Mouse (Mus musculus): ENCODE measurements around the gene Ppp1r3e. TPM values are rescaled to one million over a fixed set of nuclear protein-coding genes. Genes with fewer than 3 reads are reported as not detected.
A peak's percentile ranks its signal among the peaks of the same experiment; 100 is the strongest.

The Ppp1r3e gene
- total RNA-seq, 2 experiments from 2014 or later, result 14.2 to 17.2 TPM

DNA sequence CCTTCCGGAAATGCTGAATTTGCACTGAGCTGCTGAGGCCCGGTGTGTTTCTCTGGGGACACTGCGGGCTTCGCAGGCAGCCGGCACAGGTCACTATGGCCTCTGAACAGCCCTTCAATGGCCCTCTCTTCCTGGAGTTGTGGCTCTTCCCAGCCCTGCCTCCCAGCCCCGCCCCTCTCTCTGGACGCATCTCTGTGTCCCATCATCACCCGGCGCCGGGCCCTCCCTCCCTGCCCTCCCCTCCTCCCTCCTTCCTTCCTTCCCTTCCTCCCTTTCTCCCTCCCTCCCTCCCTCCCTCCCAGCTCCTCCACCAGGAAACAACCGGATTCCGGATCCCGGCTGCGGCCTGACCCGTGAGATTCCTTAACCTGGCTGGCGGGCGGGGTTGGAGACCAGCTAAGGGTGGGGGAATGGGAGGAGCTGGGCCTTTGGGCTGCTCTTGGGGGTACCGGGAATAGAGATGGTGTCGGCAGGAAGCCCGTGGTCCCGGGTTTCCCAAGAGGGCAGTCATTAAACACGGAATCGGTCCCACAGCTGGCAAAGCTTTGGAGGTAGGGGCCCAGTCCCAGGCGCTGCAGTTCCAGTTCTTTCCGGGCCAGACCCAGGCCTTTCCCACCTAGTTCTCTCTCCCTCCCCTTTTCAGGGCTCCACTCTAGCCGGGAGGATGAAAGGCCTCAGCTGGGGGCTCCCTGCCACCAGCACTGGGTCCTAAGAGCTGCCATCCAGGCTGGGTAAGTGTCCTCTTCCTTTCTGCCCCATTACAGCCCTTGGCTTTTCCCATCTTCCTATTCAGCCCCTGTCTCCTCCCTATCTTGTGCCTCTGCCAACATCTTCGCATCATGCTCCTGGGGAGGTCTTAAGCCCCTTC, 6.0 kb upstream of the Ppp1r3e start, which contains the start of the genes Bcl2l2 and Gm20521:
Gene Bcl2l2 (plus strand): TSS at position 224 of the 868 bp plus-strand sequence.
Gene Gm20521 (plus strand): TSS at position 288 of the 868 bp plus-strand sequence.
- peak; percentile 72 to 74 for DNase-seq (ENCODE audit: low spot score in 2 of 2)

GRCm38 (mm10) chr14:54876539-54877047, 757 bp downstream of the Ppp1r3e start:
- peak; percentile 88 for DNase-seq (ENCODE audit: low spot score in 2 of 2)

DNA sequence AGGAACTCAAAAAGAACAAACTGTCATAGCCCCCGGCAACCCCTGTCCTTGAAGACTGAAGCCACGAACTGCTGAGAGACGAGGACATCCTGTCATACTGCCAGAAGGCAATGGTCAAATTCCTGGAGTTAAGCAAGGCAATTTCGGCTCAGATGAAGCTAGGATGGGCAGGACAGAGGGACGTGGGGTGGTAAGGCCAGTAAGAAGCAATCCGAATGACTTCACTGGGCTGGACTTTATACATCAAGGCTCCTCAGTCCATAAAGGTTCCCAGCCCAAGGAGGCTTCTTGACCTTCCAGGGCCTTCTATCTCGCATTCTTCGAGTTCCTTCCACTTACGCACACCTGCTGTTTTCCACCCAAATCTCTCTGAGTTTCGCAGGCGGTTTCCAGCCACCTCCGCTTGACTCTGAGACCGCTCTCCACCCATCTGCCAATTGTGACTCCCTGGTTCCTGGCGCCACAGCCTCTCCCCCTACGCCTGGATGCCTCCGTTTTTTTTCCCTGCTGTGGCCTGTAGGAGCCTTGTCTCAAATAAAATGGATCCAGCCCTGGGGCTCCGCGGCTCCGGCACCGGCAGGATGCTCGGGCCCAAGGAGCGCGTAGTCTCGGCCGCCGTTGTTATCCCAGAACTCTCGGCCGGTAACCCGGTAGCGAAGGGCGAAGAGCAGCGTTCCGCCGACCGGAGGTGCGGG, 1.4 kb downstream of the Ppp1r3e start:
- DNase-seq (ENCODE audit: low spot score in 2 of 2), result peak in 1 of 2 experiments; percentile 29

GRCm38 (mm10) chr14:54874165-54874564, 3.2 kb downstream of the Ppp1r3e start:
- DNase-seq (ENCODE audit: low spot score in 2 of 2), result no peak

- DNase-seq (ENCODE audit: low spot score in 2 of 2), result no peak
Measured at GRCm38 (mm10) chr14:54870861-54871260, 6.5 kb downstream of the Ppp1r3e start, which contains the start of gene Homez. Gene Homez, minus strand, starts transcription at chr14:54870961.

- no peak for DNase-seq (ENCODE audit: low spot score in 2 of 2)
Measured at GRCm38 (mm10) chr14:54868026-54868425, 9.3 kb downstream of the Ppp1r3e start.

DNA sequence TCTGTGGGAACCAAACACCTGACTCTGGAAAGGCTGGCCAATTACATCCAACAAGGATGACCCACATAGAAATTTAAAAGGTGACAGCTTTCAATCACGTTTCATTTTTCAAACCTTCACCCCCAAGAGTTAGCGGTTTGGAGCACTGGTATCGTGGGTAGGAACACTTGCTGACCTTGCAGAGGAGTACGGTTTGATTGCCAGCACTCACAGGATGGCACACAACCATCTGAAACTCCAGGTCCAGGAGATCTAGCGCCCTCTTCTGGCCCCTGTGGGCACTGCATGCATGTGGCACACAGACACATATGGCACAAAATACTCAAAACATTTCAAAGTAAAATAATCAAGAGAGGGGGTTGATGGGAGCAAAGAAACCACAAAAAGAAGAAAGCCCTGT, 10.4 kb downstream of the Ppp1r3e start:
- no peak for DNase-seq (ENCODE audit: low spot score in 2 of 2)

- DNase-seq (ENCODE audit: low spot score in 2 of 2), result no peak
Measured at GRCm38 (mm10) chr14:54866268-54866667, 11.1 kb downstream of the Ppp1r3e start.

DNA sequence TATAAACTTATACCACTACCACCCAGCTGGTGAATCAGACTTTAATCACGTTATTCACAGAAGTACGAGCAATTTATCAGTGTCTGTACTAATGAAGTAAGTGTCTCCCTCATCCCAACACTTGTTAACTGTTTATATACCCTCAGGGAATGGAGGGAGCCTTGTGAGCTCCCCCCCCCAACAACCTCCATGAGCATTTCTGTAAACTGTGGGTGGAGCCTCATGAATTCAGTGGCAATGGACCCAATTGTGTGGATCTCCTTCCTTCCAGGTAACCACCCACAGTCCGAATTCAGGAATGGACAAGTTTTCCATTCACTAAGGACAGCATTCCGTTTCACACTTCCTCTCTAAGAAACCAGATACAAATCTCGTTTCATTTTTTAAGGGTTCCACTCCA, 11.7 kb downstream of the Ppp1r3e start:
- DNase-seq (ENCODE audit: low spot score in 2 of 2), result no peak

DNA sequence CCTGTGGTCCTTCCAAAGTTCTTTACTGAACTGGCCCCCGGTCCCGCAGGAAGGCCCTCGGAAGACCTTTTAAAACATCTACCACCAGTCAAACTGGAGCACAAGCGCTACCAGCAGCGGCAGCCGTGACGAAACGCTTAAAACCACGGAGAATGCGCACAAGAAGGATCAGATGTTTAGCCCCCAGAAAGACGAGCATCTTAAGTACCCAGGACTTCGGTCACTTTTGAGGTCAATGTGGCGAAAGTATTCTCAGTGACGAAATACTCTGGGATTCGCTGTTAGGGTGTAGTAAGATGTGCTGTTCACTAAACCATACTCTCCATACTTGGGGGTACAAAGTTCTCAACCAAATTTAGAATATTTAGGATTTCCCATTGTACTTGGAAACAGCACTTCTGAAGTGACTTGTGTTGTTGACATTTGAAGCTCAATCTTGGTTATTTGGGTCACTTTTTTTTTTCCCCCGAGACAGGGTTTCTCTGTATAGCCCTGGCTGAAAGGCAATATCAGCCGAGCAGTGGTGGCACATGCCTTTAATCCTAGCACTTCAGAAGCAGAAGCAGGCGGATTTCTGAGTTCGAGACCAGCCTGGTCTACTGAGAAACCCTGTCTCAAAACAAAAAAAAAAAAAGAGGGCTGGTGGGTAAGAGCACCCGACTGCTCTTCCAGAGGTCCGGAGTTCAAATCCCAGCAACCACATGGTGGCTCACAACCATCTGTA, 12.9 kb downstream of the Ppp1r3e start:
- no peak for DNase-seq (ENCODE audit: low spot score in 2 of 2)

DNA sequence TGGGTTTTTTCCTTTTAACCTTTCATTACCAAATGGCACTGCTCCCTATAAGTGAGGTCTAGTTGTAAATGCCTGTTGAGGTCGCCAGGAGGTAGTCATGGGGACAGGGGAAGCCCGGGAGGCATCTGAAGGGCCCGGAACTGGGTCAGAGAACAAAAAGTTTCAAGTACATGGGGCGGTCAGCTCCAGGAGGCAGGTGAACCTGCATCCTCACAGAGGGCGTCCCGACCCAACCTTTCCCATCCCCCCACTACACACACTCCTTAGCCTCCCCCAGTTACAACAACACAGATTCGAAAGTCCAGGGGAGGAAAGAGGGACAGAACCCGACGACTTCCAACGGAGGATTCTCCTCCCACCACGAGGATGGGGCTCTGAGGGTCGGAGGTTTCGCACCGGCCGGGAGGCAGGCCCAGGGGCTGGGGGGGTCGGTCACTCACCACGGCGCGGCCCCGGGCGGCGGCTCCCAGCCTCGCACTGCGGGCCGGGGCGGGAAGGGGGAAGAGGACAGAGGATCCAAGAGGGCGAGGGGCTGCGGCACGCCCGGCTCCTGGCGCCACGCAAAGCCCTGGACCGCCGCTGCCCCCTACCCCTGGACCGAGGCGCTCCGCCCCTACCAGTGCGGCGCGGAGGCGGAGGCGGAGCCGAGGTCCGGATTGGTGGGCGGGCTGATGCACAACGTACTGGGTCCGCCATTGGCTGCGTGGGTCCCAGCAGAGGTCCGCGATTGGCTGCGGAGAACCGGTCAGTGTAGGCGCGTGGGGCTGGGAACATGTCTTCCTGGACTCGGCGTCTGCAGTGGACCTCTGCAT, 13.6 kb downstream of the Ppp1r3e start:
- DNase-seq (ENCODE audit: low spot score in 2 of 2), result peak; percentile 84 to 85

DNA sequence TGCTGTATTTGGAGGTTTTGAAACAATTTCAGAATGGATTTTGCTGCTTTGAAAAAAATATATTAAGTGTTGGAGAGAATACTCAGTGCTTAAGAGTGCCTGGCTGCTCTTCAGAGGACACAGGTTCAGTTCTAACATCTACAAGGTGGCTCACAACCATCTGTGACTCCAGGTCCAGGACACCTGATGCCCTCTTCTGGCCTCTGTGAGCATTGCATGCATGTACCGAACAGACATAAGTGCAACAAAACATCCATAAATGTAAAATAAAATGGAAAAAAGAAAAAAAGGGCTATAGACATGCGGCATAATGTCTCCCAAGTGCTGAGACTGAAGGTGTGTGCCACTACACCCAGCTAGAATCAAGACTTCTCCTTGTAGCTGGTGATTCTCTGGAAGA, 16.8 kb downstream of the Ppp1r3e start:
- DNase-seq (ENCODE audit: low spot score in 2 of 2), result peak; percentile 43 to 65

DNA sequence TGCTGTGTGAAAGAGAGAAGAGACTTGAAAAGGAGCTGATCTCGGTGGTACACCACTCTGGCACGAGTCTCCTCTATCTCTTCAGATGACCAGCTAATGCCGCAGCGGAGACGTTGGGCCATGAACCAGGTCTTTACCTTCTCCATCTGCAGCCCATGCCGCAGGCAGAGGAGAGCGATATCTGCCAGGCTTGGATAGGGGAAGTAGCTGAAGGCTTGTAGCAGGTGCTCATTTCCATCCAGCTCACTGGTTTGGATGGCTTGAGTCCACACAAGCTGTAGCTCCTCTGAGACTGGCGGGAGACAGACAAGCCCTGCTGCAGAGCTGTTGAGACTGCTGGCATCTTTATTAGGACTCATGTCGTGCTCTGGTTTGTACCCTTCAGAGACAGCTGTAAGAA, 19.5 kb downstream of the Ppp1r3e start:
- no peak for DNase-seq (ENCODE audit: low spot score in 2 of 2)

GRCm38 (mm10) chr14:54856703-54857102, 20.6 kb downstream of the Ppp1r3e start:
- no peak for DNase-seq (ENCODE audit: low spot score in 2 of 2)

DNA sequence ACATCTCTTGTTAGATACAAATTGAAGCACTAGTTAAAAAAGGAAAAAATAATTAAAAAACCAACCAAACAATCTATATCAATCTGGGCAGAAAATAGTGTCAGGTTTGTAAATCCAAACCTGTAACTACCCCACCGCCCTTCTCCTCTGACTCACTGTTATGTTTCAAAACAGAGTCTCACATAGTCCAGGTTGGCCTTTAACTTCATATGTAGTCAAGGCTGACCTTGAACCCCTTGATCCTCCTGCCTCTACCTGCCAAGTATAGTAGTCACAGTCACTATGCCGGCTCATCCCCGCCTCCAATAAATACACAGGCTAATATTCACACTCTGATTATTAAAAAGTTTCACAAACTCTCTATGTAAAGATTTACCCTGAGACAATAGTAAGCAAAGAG, 21.6 kb downstream of the Ppp1r3e start:
- no peak for DNase-seq (ENCODE audit: low spot score in 2 of 2)

- DNase-seq (ENCODE audit: low spot score in 2 of 2), result peak in 1 of 2 experiments; percentile 29
Measured at GRCm38 (mm10) chr14:54843461-54843860, 33.9 kb downstream of the Ppp1r3e start.

DNA sequence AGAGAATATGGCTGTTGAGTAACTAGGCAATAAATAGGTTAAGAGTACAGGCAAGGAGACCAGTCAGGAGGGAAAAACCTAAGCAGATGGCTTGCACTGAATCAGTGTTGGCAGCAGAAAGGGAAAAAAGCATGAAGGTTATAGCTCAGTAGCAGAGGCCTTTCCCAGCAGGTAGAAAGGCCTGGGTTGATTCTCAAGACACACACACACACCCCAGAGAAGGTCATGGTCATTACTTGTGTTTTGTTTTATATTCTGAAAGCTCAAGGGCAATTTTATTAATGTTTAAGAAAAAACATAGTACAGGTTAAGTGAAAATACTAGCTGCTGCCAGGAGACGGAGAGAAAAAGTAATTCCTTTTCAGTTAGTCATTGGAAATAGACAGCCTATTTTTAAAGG, 53.6 kb downstream of the Ppp1r3e start:
- no peak for DNase-seq (ENCODE audit: low spot score in 2 of 2)

Data from adrenal gland, adult 18-20 months (tissue).